Mouse (Mus musculus) C2C12 (cell line): ENCODE measurements around the gene Dbndd2.

ENCODE experiments used
- CEBPB ChIP-seq: IDR thresholded peaks from one replicate; pipeline ENCODE4 v1.6.1; 2011; ENCODE audit warnings: low read depth, mild to moderate bottlenecking, control low read depth, moderate library complexity
- CTCF ChIP-seq: IDR thresholded peaks from one replicate; pipeline ENCODE4 v1.5.1; 2011; ENCODE audit not compliant: control insufficient read depth, insufficient read depth, insufficient read length
- FOSL1 ChIP-seq: IDR thresholded peaks from one replicate; pipeline ENCODE4 v1.8.0; 2011; ENCODE audit warnings: mild to moderate bottlenecking, low read length; ENCODE audit not compliant: poor library complexity, insufficient read depth, severe bottlenecking
- MAX ChIP-seq: IDR thresholded peaks from one replicate; pipeline ENCODE4 v1.6.1; 2011; ENCODE audit warnings: mild to moderate bottlenecking, control low read depth
- MYOD1 ChIP-seq: IDR thresholded peaks from one replicate; pipeline ENCODE4 v1.6.1; 2011; ENCODE audit warnings: low read depth; ENCODE audit not compliant: control insufficient read depth, insufficient read length
- USF1 ChIP-seq: IDR thresholded peaks from one replicate; pipeline ENCODE4 v1.6.1; 2011; ENCODE audit warnings: low read depth, mild to moderate bottlenecking, control low read depth, moderate library complexity

DNA sequence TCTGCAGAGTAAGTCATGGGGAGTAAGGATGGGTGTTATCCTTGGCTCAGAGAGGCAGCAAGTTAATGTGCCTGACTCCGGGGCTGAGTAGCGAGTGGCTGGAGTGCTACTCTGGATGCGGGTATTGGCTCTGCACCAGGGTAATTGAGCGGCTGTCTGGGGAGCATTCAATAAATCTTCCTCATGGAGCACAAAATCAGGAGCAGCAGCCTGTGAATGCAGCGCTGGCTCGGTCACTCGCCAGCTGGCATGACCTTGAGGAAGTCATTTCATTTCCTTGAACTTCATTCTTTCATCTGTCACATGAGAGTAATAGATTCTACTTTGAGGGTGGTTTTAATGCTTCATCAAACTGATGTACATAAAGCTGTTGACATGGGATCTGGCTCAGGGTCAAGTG lies 14.6 kb downstream of the Dbndd2 start:
- TF ChIP-seq CTCF = no peak
- no peak for TF ChIP-seq FOSL1
- TF ChIP-seq USF1 = no peak
- no peak for TF ChIP-seq MAX
- no peak for TF ChIP-seq CEBPB
- no peak for TF ChIP-seq MYOD1
